Mouse (Mus musculus) erythroblast, embryonic 14.5 days (primary cell): ENCODE results near the gene Ccdc18.

Experiments
- GATA1 ChIP-seq: IDR thresholded peaks from 2 replicates; pipeline ENCODE4 v1.6.1; 2012; ENCODE audit warnings: low read length, inconsistent platforms, mixed read lengths
- TAL1 ChIP-seq: IDR thresholded peaks from 3 replicates; pipeline ENCODE4 v1.6.1; 2012; ENCODE audit warnings: low read length, inconsistent platforms, mixed read lengths

GRCm38 (mm10) chr5:108269063-108269810 is 136.6 kb downstream of the Ccdc18 start:
- TF ChIP-seq GATA1 = no peak
- TF ChIP-seq TAL1 = no peak
